Mouse (Mus musculus) lung, adult 2 months (tissue): ENCODE measurements around the gene Sh3gl3.

Experiments
- CTCF ChIP-seq: fragments of 200-500 bp; IDR thresholded peaks from 2 replicates; pipeline ENCODE4 v1.5.1; 2011; ENCODE audit warnings: mild to moderate bottlenecking, low read length, control low read depth; ENCODE audit not compliant: insufficient read depth
- POLR2A ChIP-seq: fragments of 200-500 bp; IDR thresholded peaks from 2 replicates; pipeline ENCODE4 v1.6.1; 2011; ENCODE audit warnings: low read depth, mild to moderate bottlenecking, control low read depth, low read length, borderline replicate concordance; ENCODE audit errors: extremely low read depth

GRCm38 (mm10) chr7:82346706-82347105, 173.1 kb downstream of the Sh3gl3 start:
- TF ChIP-seq CTCF (no peak), POLR2A (no peak)
